Mouse (Mus musculus) bone marrow, adult 2 months (tissue): ENCODE results near the gene Pex11b. TPM values are rescaled to one million over a fixed set of nuclear protein-coding genes. Genes with fewer than 3 reads are reported as not detected.

Experiments
- H3K27ac ChIP-seq: fragments of 200-500 bp; 2 replicates; pipeline ENCODE4 v1.5.1; 2012; ENCODE audit warnings: low read depth, mild to moderate bottlenecking, control low read depth, inconsistent platforms, low read length; ENCODE audit not compliant: control insufficient read depth, poor library complexity, insufficient read depth
- H3K4me1 ChIP-seq: fragments of 200-500 bp; 2 replicates; pipeline ENCODE4 v1.6.1; 2011; ENCODE audit warnings: low read length; ENCODE audit not compliant: control insufficient read depth, insufficient read depth
- H3K4me3 ChIP-seq: fragments of 200-500 bp; replicated peaks from 2 replicates; pipeline ENCODE3; 2011; ENCODE audit warnings: mild to moderate bottlenecking, low read depth, low read length, control low read depth; ENCODE audit not compliant: control insufficient read depth
- CTCF ChIP-seq: fragments of 200-500 bp; IDR thresholded peaks from 2 replicates; pipeline ENCODE4 v1.5.1; 2011; ENCODE audit warnings: low read length, control low read depth; ENCODE audit not compliant: control insufficient read depth, insufficient read depth
- POLR2A ChIP-seq: fragments of 200-500 bp; IDR thresholded peaks from 2 replicates; pipeline ENCODE4 v1.6.1; 2011; ENCODE audit warnings: low read depth, mild to moderate bottlenecking, control low read depth, low read length, borderline replicate concordance; ENCODE audit not compliant: control insufficient read depth
- WGBS: fragments of 180-500 bp; shearing (Covaris S2); methylation state at CpG from one replicate; pipeline ENCODE4 v1.1.7; 2018; 5-methylcytosine and 5-hydroxymethylcytosine counted together
- polyA plus RNA-seq: library from polyadenylated mRNA; stranded (reverse); fragments of >200 nt; gene quantifications from 2 replicates; pipeline ENCODE4 v1.2.4, GENCODE M21; 2011; ENCODE audit warnings: low replicate concordance; ENCODE audit not compliant: missing spikeins, insufficient read depth, insufficient read length

Pex11b gene
- polyA plus RNA-seq = 11.4 and 14.9 TPM in 2 replicates

DNA sequence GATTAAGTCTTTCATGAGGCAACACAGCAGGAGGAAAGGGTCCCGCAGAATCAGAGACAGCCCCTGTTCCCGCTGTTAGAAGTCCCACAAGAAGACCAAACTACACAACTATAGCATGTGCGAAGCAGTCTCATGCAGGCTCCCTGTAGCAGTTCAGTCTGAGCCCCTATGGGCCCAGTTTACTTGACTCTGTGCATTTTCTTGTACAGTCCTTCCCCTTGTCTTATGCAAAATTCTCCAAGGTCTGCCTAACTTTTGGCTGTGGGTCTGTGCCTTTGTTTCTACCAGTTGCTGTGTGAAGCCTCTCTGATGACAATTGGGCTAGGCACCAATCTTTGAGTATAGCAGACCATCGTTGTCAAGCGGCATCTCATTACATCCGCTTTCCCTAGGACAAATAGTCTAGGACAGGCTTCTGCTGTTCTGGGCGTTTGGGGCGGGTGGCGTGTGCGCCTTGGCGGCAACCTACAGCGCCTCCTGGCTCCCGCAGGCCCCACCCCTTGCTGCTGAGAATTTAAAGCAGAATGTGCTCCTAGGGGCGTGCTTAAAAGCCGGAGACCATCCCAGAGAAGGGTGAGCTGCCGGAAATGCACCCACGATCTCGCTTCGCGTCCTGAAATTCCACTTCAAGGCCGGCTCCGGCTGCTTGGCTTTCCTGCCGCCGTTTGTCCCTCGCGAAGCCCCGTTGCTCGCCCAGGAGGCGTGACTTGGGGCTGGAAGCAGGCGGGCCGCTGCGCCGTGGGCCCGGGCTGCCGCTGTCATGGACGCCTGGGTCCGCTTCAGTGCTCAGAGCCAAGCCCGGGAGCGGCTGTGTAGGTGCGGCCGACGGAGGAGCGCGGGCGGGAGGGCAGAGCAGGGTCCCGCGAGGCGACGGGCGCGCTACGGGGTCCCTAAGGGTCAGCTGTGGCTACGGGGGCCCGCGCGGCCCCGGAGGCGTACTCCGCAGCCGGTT lies at the start of gene Pex11b, which contains the start of gene Gm42957:
Pex11b (plus strand) TSS at position 449 of the 952 bp plus-strand sequence.
Gm42957 (plus strand) TSS at position 547 of the 952 bp plus-strand sequence.
- peak; percentile 65; the same call in 1 of the 2 replicates for TF ChIP-seq POLR2A
- peak; percentile 32; the same call in 1 of the 2 replicates for TF ChIP-seq CTCF
- Histone ChIP-seq H3K4me1 (peaks cover 1% of the 10 kb centered on the region; the same call in 1 of the 2 replicates), H3K27ac (peak within 1 kb of the TSS; percentile 87), H3K4me3 (peak within 1 kb of the TSS; percentile 92)
- WGBS = 4% methylated on average over 60 of the region's 60 CpGs

DNA sequence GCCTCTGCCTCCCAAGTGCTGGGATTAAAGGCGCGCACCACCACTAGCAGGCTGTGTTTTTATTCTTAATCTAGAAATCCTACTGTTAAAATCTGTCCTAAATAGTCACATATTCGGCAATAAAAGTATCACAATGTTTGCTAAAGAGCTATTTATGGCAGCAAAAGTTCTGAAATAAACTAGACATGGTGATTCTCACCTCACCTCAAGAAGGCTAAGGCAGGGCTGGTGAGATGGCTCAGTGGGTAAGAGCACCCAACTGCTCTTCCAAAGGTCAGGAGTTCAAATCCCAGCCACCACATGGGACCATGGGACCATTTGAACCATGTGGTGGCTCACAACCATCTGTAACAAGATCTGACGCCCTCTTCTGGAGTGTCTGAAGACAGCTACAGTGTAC lies 44.5 kb upstream of the Pex11b start:
- TF ChIP-seq CTCF (no peak), POLR2A (no peak)
- WGBS = 82% methylated on average over 4 of the region's 4 CpGs
- Histone ChIP-seq H3K4me3 (no peak overlapping the region), H3K4me1 (no peaks in the 10 kb centered on the region), H3K27ac (no peak overlapping the region)

- no peaks in the 10 kb centered on the region; the same call in 1 of the 2 replicates for H3K4me1 ChIP-seq
- H3K4me3 ChIP-seq = peak overlapping the region; percentile 83
- no peak for TF ChIP-seq POLR2A
- TF ChIP-seq CTCF = no peak
- H3K27ac ChIP-seq = no peak overlapping the region; the same call in 1 of the 2 replicates
- WGBS = 2% methylated on average over 10 of the region's 10 CpGs
Observed at GRCm38 (mm10) chr3:96593374-96593773, 41.8 kb upstream of the Pex11b start.

- under 1% methylated on average over 38 of the region's 38 CpGs for WGBS
- TF ChIP-seq CTCF = peak; percentile 9; the same call in 1 of the 2 replicates
- TF ChIP-seq POLR2A = peak; percentile 65; the same call in 1 of the 2 replicates
- H3K4me1 ChIP-seq = no peaks in the 10 kb centered on the region; the same call in 1 of the 2 replicates
- peak within 1 kb of the TSS; percentile 83 for H3K4me3 ChIP-seq
- H3K27ac ChIP-seq = peak within 1 kb of the TSS; percentile 67
Observed at GRCm38 (mm10) chr3:96593790-96594560, 41.2 kb upstream of the Pex11b start, which contains the start of gene Polr3gl. Gene Polr3gl, minus strand, starts transcription at chr3:96594181.

DNA sequence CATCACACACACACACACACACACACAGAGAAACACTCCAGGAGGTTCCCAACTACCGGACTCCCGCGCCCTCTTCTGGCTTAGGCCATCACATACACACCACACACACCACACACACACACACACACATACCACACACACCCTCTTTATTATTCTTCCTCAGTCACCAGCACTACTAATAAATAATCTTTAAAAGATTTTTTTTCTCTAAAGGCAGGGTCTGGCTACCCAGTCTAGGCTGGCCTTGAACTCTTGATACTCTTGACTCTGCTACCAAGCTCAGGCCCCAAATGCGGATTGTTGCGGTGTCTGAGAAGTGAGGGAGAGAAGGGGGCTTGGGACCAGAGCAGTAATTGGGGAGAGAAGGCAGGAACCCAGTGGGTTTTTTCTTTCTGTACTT lies 40.3 kb upstream of the Pex11b start:
- no peak for TF ChIP-seq CTCF
- no peak for TF ChIP-seq POLR2A
- 97% methylated on average over 5 of the region's 5 CpGs for WGBS

DNA sequence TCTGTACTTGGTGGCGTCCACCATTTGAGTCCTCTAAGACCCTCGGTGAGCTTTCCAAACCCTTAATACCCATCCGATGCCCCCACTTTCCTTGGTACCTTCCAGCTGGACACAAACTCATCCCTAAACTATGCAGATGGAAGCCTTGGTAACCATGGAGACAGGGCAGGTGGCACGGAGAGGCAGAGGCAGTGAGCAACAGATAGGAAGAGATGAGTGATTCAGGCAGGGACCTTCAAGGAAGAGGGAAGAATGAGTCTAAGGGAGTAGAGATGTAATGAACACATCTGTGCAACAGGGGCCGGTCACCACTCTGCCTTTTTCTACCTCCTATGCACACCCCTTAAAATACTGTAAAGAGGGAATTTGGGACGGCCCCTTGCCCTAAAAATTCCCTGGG lies 39.5 kb upstream of the Pex11b start:
- WGBS = 42% methylated on average over 6 of the region's 6 CpGs

More for the DNA sequence above, 40.3 kb upstream of the Pex11b start:
- no peaks in the 10 kb centered on the region; the same call in 1 of the 2 replicates for H3K4me1 ChIP-seq
- H3K4me3 ChIP-seq = no peak overlapping the region
- H3K27ac ChIP-seq = no peak overlapping the region

GRCm38 (mm10) chr3:96596228-96596707 lies 38.9 kb upstream of the Pex11b start, which contains the start of gene Ankrd34a:
Gene Ankrd34a, plus strand, starts transcription at chr3:96596636.
- no peak within 1 kb of the TSS for H3K4me3 ChIP-seq
- TF ChIP-seq CTCF (no peak), POLR2A (no peak)
- no peak within 1 kb of the TSS for H3K27ac ChIP-seq
- no peaks in the 10 kb centered on the region; the same call in 1 of the 2 replicates for H3K4me1 ChIP-seq
- 4% methylated on average over 22 of the region's 23 CpGs for WGBS

More for the DNA sequence above, 39.5 kb upstream of the Pex11b start:
- Histone ChIP-seq H3K4me1 (no peaks in the 10 kb centered on the region; the same call in 1 of the 2 replicates), H3K27ac (no peak overlapping the region), H3K4me3 (no peak overlapping the region)
- TF ChIP-seq CTCF (no peak), POLR2A (no peak)
